Mouse (Mus musculus) cortical plate, adult 2 months (tissue): ENCODE data around the gene Fam189a1.

Experiments
- CTCF ChIP-seq: fragments of 200-500 bp; IDR thresholded peaks from 2 replicates; pipeline ENCODE4 v1.5.1; 2011; ENCODE audit warnings: mild to moderate bottlenecking, control low read depth, low read length; ENCODE audit not compliant: insufficient read depth; ENCODE audit errors: extremely low read depth
- POLR2A ChIP-seq: fragments of 200-500 bp; IDR thresholded peaks from 2 replicates; pipeline ENCODE4 v1.6.1; 2011; ENCODE audit warnings: mild to moderate bottlenecking, low read length, control low read depth; ENCODE audit not compliant: insufficient read depth; ENCODE audit errors: extremely low read depth

DNA sequence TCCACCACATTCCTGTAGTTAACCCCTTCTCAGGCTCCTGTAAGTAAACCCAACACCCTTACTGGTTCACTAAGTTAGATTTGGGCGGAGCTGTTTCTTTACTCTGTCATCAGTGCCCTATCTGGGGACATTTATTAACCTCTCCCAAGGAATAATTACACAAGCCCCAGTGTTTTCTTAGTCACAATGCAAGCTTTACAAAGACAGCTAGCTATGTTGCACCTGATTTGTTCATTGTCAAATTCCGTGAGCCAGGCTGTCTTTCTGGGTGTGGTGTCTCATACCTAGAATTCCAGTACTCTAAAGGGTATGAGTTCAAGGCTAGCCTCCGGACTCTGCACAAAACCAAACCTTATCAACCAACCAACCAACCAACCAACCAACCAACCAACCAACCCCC is 250.9 kb downstream of the Fam189a1 start:
- TF ChIP-seq CTCF (no peak), POLR2A (no peak)
